Mouse (Mus musculus): ENCODE data around the gene Fam163a. TPM values are rescaled to one million over a fixed set of nuclear protein-coding genes. Genes with fewer than 3 reads are reported as not detected.

The Fam163a gene
- total and polyA plus RNA-seq, 2 experiments = 0.02 TPM; not detected in 1

DNA sequence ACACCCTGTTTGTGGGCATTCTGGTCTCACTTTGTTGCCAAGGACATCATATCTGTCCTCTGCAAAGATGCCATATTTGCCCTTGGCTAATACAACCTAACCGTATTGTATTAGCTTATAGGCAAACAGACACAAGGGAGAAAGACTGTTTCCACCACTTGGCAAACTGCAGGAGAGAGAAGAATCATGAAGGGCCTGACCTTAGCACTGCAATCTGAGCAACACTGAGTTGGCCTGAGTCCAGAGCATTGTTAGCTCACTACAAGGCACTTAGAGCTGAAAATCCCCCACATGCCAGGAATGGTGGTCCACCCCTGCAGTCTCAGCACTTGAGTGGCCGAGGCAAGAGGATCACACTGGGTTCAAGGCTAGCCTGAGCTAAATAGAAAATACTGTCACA is 13.7 kb upstream of the Fam163a start:
- no peaks in the 10 kb centered on the region for H3K79me2 ChIP-seq (ENCODE audit: control insufficient read depth, insufficient read depth, low read length)

DNA sequence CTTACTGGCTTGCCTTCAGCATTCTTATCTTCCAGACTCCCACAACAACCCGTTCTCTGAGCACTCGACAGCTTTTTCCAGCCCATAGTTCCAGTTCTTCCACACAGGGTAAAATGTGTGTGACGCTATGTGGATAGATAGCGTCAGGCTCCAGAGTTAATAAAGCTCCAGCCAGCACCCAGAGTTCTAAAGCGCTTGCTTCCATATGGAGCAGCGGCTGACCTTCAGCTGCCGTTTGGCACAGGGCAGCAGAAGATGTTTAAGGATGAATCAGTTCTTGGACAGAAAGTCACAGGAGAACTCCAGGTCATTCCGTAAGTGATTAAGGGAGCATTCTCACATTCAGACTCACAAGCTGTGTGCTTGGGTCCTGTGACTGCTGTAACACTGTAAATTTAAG is 13.1 kb upstream of the Fam163a start:
- Histone ChIP-seq H3K79me2 (ENCODE audit: control insufficient read depth, insufficient read depth, low read length) (no peaks in the 10 kb centered on the region), H3K9ac (ENCODE audit: low read depth, low read length) (no peak overlapping the region), H3K4me1 (ENCODE audit: control insufficient read depth, insufficient read depth, low read length) (no peaks in the 10 kb centered on the region), H3K27me3 (ENCODE audit: control insufficient read depth, insufficient read depth, low read length) (no peaks in the 10 kb centered on the region), H3K36me3 (ENCODE audit: control insufficient read depth, insufficient read depth, low read length) (no peaks in the 10 kb centered on the region), H3K27ac (replicated peaks; ENCODE audit: insufficient read depth, low read depth, low read length) (no peak overlapping the region), H3K4me3 (ENCODE audit: insufficient read depth, low read depth, low read length) (no peak overlapping the region)
- TF ChIP-seq POLR2A (IDR thresholded peaks at IDR 0.05; ENCODE audit: extremely low read depth, insufficient read depth, low read length) = no peak
- TF ChIP-seq CTCF (IDR thresholded peaks at IDR 0.05; ENCODE audit: low read depth, low read length) = no peak
- no peak for DNase-seq (ENCODE audit: extremely low read depth, low read depth, low spot score)
- 85% methylated on average over 8 of the region's 8 CpGs for WGBS

More for the DNA sequence above, 13.7 kb upstream of the Fam163a start:
- 64% methylated on average over 2 of the region's 2 CpGs for WGBS
- Histone ChIP-seq H3K27me3 (ENCODE audit: control insufficient read depth, insufficient read depth, low read length) (no peaks in the 10 kb centered on the region), H3K27ac (replicated peaks; ENCODE audit: insufficient read depth, low read depth, low read length) (no peak overlapping the region), H3K4me1 (ENCODE audit: control insufficient read depth, insufficient read depth, low read length) (no peaks in the 10 kb centered on the region), H3K4me3 (ENCODE audit: insufficient read depth, low read depth, low read length) (no peak overlapping the region), H3K36me3 (ENCODE audit: control insufficient read depth, insufficient read depth, low read length) (no peaks in the 10 kb centered on the region), H3K9ac (ENCODE audit: low read depth, low read length) (no peak overlapping the region)
- TF ChIP-seq POLR2A (IDR thresholded peaks at IDR 0.05; ENCODE audit: extremely low read depth, insufficient read depth, low read length) (no peak), CTCF (IDR thresholded peaks at IDR 0.05; ENCODE audit: low read depth, low read length) (no peak)
- no peak for DNase-seq (ENCODE audit: extremely low read depth, low read depth, low spot score)

DNA sequence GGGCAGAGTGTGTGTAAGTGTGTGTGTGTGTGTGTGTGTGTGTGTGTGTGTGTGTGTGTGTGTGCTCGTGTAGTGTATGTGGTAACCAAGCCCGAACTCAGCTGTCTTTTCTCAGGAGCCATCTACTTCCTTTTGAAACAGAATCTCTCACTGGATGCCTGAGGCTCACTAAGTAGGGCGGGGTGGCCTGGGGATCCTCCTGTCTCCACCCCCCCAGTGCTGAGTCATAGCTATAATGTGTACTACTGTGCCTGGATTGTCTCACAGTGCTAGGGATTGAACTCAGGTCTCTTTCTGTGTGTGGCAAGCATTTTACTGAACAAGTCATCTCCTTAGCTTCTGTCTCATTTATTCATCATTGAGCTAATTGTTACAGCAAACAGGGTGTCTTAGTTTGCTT is 12.6 kb upstream of the Fam163a start:
- no peak for DNase-seq (ENCODE audit: extremely low read depth, low read depth, low spot score)
- Histone ChIP-seq H3K4me3 (ENCODE audit: insufficient read depth, low read depth, low read length) (no peak overlapping the region), H3K4me1 (ENCODE audit: control insufficient read depth, insufficient read depth, low read length) (no peaks in the 10 kb centered on the region), H3K79me2 (ENCODE audit: control insufficient read depth, insufficient read depth, low read length) (no peaks in the 10 kb centered on the region), H3K27me3 (ENCODE audit: control insufficient read depth, insufficient read depth, low read length) (no peaks in the 10 kb centered on the region), H3K27ac (replicated peaks; ENCODE audit: insufficient read depth, low read depth, low read length) (no peak overlapping the region), H3K36me3 (ENCODE audit: control insufficient read depth, insufficient read depth, low read length) (no peaks in the 10 kb centered on the region), H3K9ac (ENCODE audit: low read depth, low read length) (no peak overlapping the region)
- 48% methylated on average over 3 of the region's 3 CpGs for WGBS
- TF ChIP-seq CTCF (IDR thresholded peaks at IDR 0.05; ENCODE audit: low read depth, low read length) = no peak
- no peak for TF ChIP-seq POLR2A (IDR thresholded peaks at IDR 0.05; ENCODE audit: extremely low read depth, insufficient read depth, low read length)

DNA sequence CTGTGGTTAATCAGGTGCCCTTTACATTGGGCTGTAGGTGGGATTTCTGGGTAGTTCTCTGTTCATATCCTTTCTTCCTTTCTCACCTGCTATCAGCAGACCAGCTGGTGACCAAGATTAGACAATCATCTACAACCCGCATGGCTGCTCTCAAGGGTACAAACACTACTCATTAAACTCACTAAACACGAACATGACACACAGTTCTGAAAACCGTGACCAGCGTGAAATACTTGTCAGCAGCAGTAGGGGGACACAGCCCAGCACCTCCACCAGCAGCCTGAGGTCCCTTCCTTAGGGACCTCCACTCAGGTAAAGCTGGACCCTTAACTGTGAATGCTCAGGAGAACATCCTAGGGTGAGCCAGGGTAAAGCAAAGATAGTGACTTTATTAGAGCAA is 11.4 kb upstream of the Fam163a start:
- H3K79me2 ChIP-seq (ENCODE audit: control insufficient read depth, insufficient read depth, low read length) = no peaks in the 10 kb centered on the region
- H3K27me3 ChIP-seq (ENCODE audit: control insufficient read depth, insufficient read depth, low read length) = no peaks in the 10 kb centered on the region
- no peaks in the 10 kb centered on the region for H3K4me1 ChIP-seq (ENCODE audit: control insufficient read depth, insufficient read depth, low read length)
- H3K36me3 ChIP-seq (ENCODE audit: control insufficient read depth, insufficient read depth, low read length) = no peaks in the 10 kb centered on the region
- DNase-seq (ENCODE audit: extremely low read depth, low read depth, low spot score) = no peak
- no peak overlapping the region for H3K4me3 ChIP-seq (ENCODE audit: insufficient read depth, low read depth, low read length)
- no peak for TF ChIP-seq POLR2A (IDR thresholded peaks at IDR 0.05; ENCODE audit: extremely low read depth, insufficient read depth, low read length)
- H3K27ac ChIP-seq (replicated peaks; ENCODE audit: insufficient read depth, low read depth, low read length) = no peak overlapping the region
- H3K9ac ChIP-seq (ENCODE audit: low read depth, low read length) = no peak overlapping the region
- 90% methylated on average over 4 of the region's 4 CpGs for WGBS

DNA sequence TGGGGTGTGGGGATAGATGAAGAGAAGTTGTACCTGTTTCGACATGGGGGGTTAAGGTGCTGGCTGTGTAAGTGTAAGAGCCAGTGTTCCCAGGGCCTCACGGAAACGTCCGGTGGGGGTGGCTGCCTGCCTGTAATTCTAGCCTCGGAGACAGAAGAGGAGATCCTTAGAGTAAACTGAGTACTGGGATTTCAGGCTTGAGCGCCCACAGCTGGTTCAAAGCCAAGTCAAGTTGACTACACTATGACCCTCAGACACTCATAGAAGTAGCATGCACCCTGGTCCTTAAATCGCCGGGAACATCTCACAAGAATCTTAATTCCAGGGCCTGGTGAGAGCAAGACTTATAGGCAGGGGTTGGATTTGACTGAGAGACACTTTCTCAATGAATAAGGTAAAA is 9.8 kb upstream of the Fam163a start:
- Histone ChIP-seq H3K4me3 (ENCODE audit: insufficient read depth, low read depth, low read length) (no peak overlapping the region), H3K9ac (ENCODE audit: low read depth, low read length) (no peak overlapping the region), H3K36me3 (ENCODE audit: control insufficient read depth, insufficient read depth, low read length) (no peaks in the 10 kb centered on the region), H3K79me2 (ENCODE audit: control insufficient read depth, insufficient read depth, low read length) (no peaks in the 10 kb centered on the region), H3K27me3 (ENCODE audit: control insufficient read depth, insufficient read depth, low read length) (no peaks in the 10 kb centered on the region), H3K4me1 (ENCODE audit: control insufficient read depth, insufficient read depth, low read length) (no peaks in the 10 kb centered on the region), H3K27ac (replicated peaks; ENCODE audit: insufficient read depth, low read depth, low read length) (no peak overlapping the region)
- WGBS = 93% methylated on average over 8 of the region's 8 CpGs
- TF ChIP-seq CTCF (IDR thresholded peaks at IDR 0.05; ENCODE audit: low read depth, low read length) = no peak
- TF ChIP-seq POLR2A (IDR thresholded peaks at IDR 0.05; ENCODE audit: extremely low read depth, insufficient read depth, low read length) = no peak
- DNase-seq (ENCODE audit: extremely low read depth, low read depth, low spot score) = no peak

DNA sequence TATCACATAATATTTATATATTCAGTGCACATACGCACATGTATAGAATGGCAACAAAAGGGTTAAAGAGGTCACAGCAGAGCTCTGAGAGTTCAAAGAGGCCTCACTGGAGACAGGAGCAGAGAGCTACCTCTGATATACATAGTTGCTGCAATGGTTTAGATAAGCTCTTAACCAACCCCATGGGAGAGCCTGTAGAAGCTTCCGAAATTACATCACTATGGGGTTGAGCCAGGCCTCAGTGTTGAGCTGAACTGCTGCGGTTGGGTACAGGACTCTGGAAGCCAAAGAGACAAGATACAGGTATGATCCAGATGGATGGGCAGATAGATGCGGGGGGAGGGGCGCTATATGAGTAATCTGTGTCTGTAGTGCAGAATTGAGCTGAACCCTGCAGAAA is 8.1 kb upstream of the Fam163a start:
- Histone ChIP-seq H3K27me3 (ENCODE audit: control insufficient read depth, insufficient read depth, low read length) (no peaks in the 10 kb centered on the region), H3K4me3 (ENCODE audit: insufficient read depth, low read depth, low read length) (no peak overlapping the region), H3K4me1 (ENCODE audit: control insufficient read depth, insufficient read depth, low read length) (no peaks in the 10 kb centered on the region), H3K79me2 (ENCODE audit: control insufficient read depth, insufficient read depth, low read length) (no peaks in the 10 kb centered on the region), H3K27ac (replicated peaks; ENCODE audit: insufficient read depth, low read depth, low read length) (no peak overlapping the region), H3K36me3 (ENCODE audit: control insufficient read depth, insufficient read depth, low read length) (no peaks in the 10 kb centered on the region), H3K9ac (ENCODE audit: low read depth, low read length) (no peak overlapping the region)
- WGBS = 80% methylated on average over 5 of the region's 5 CpGs
- TF ChIP-seq CTCF (IDR thresholded peaks at IDR 0.05; ENCODE audit: low read depth, low read length) (no peak), POLR2A (IDR thresholded peaks at IDR 0.05; ENCODE audit: extremely low read depth, insufficient read depth, low read length) (no peak)
- no peak for DNase-seq (ENCODE audit: extremely low read depth, low read depth, low spot score)
